Mouse (Mus musculus) liver, embryonic 14.5 days (tissue): ENCODE measurements around the gene Hpgd.

ENCODE experiments used
- CTCF ChIP-seq: IDR thresholded peaks from 2 replicates; pipeline ENCODE4 v1.5.1; 2016; ENCODE audit warnings: antibody characterized with exemption, low read depth, control low read depth
- EP300 ChIP-seq: IDR thresholded peaks from 2 replicates; pipeline ENCODE4 v1.6.1; 2016; ENCODE audit warnings: antibody characterized with exemption, low read depth

- TF ChIP-seq CTCF = no peak
- no peak for TF ChIP-seq EP300
Measured at GRCm38 (mm10) chr8:56252314-56252713, 42.1 kb upstream of the Hpgd start.
